Mouse (Mus musculus): ENCODE data around the gene Nudt19. TPM values are rescaled to one million over a fixed set of nuclear protein-coding genes. Genes with fewer than 3 reads are reported as not detected.

The Nudt19 gene
- total and polyA plus RNA-seq, 3 experiments = 30.1 to 122 (median 85.6) TPM

- H3K36me3 ChIP-seq (replicated peaks) = no peaks in the 10 kb centered on the region
- no peaks in the 10 kb centered on the region for H3K9me3 ChIP-seq (replicated peaks)
- no peaks in the 10 kb centered on the region for H3K4me1 ChIP-seq (ENCODE audit: insufficient read depth, low read depth, low read length)
- DNase-seq (ENCODE audit: low spot score) (no peak), ATAC-seq (ENCODE audit: extremely low read depth, insufficient number of reproducible peaks, low FRiP score, poor library complexity, severe bottlenecking) (no peak)
- 0 out of 2 replicates have a peak, but pooled peaks cover 7% of the 10 kb centered on the region for H3K27me3 ChIP-seq (ENCODE audit: insufficient read depth, low read length)
- H3K4me3 ChIP-seq (ENCODE audit: low read depth, low read length) = no peak overlapping the region
- TF ChIP-seq TAL1 (conservative IDR thresholded peaks at IDR 0.05; ENCODE audit: low read depth, low read length) (no peak), GATA1 (IDR thresholded peaks at IDR 0.05; ENCODE audit: borderline replicate concordance, low read length) (no peak), POLR2AphosphoS5 (IDR thresholded peaks at IDR 0.05; ENCODE audit: insufficient replicate concordance, low read depth, low read length) (no peak), CTCF (IDR thresholded peaks at IDR 0.05; ENCODE audit: low read depth, low read length) (no peak), GATA2 (IDR thresholded peaks at IDR 0.05; ENCODE audit: borderline replicate concordance, low read depth, low read length) (no peak)
Measured at GRCm38 (mm10) chr7:35530026-35530425, 26.1 kb downstream of the Nudt19 start.

DNA sequence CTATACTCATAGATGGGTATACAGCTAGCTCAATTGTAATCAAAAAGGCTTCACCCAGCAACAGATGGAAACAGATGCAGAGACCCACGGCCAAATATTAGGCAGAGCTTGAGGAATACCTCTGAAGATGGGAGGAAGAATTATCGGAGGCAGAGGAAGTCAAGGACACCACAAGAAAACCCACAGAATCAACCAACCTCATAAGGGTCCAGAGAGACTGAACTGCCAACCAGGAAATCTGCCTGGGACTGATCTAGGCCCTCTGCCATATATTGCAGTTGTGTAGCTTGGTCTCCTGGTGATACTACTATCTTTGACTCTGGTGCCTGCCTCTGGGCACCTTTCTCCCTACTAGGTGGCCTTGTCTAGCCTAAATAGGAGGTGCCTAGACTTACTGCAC, 29.3 kb downstream of the Nudt19 start:
- H3K4me1 ChIP-seq (ENCODE audit: insufficient read depth, low read depth, low read length) = no peaks in the 10 kb centered on the region
- H3K9me3 ChIP-seq (replicated peaks) = no peaks in the 10 kb centered on the region
- H3K27me3 ChIP-seq (ENCODE audit: insufficient read depth, low read length) = 0 out of 2 replicates have a peak, but pooled peaks cover 2% of the 10 kb centered on the region
- no peak for ATAC-seq (ENCODE audit: extremely low read depth, insufficient number of reproducible peaks, low FRiP score, poor library complexity, severe bottlenecking)
- H3K4me3 ChIP-seq (ENCODE audit: low read depth, low read length) = no peak overlapping the region
- no peak for TF ChIP-seq GATA1 (IDR thresholded peaks at IDR 0.05; ENCODE audit: borderline replicate concordance, low read length)
- TF ChIP-seq POLR2AphosphoS5 (IDR thresholded peaks at IDR 0.05; ENCODE audit: insufficient replicate concordance, low read depth, low read length) = no peak
- no peak for TF ChIP-seq CTCF (IDR thresholded peaks at IDR 0.05; ENCODE audit: low read depth, low read length)
- no peak for TF ChIP-seq TAL1 (conservative IDR thresholded peaks at IDR 0.05; ENCODE audit: low read depth, low read length)
- TF ChIP-seq GATA2 (IDR thresholded peaks at IDR 0.05; ENCODE audit: borderline replicate concordance, low read depth, low read length) = no peak
- no peak for DNase-seq (ENCODE audit: low spot score)
- no peaks in the 10 kb centered on the region for H3K36me3 ChIP-seq (replicated peaks)

DNA sequence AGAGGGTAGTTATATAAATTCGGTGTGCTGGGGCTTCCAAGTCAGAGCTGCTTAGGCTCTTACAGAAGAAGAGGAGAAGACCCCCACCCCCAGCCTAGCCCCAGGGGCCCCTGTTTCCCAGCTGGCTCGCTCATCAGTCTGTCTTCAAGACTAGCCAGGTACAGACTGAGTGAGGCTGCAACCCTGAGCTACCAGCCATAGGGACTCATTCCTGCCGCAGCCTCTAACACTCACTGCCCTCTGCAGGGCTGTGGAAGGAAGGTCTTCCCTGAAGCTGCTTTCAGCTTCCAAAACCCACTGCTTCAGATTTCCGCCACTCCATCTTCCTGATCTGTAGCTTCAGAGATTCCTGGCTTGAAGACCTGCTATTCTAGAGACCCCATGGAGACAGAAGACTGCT, 54.1 kb downstream of the Nudt19 start:
- ATAC-seq (ENCODE audit: extremely low read depth, insufficient number of reproducible peaks, low FRiP score, poor library complexity, severe bottlenecking) (no peak), DNase-seq (ENCODE audit: low spot score) (no peak)
- Histone ChIP-seq H3K27me3 (ENCODE audit: insufficient read depth, low read length) (peaks cover 6% of the 10 kb centered on the region; the same call in 1 of the 2 replicates), H3K9me3 (replicated peaks) (no peaks in the 10 kb centered on the region), H3K4me1 (ENCODE audit: insufficient read depth, low read depth, low read length) (no peaks in the 10 kb centered on the region), H3K36me3 (replicated peaks) (no peaks in the 10 kb centered on the region), H3K4me3 (ENCODE audit: low read depth, low read length) (no peak overlapping the region)
- TF ChIP-seq POLR2AphosphoS5 (IDR thresholded peaks at IDR 0.05; ENCODE audit: insufficient replicate concordance, low read depth, low read length) = no peak
- no peak for TF ChIP-seq TAL1 (conservative IDR thresholded peaks at IDR 0.05; ENCODE audit: low read depth, low read length)
- TF ChIP-seq CTCF (IDR thresholded peaks at IDR 0.05; ENCODE audit: low read depth, low read length) = no peak
- TF ChIP-seq GATA2 (IDR thresholded peaks at IDR 0.05; ENCODE audit: borderline replicate concordance, low read depth, low read length) = no peak
- TF ChIP-seq GATA1 (IDR thresholded peaks at IDR 0.05; ENCODE audit: borderline replicate concordance, low read length) = no peak

DNA sequence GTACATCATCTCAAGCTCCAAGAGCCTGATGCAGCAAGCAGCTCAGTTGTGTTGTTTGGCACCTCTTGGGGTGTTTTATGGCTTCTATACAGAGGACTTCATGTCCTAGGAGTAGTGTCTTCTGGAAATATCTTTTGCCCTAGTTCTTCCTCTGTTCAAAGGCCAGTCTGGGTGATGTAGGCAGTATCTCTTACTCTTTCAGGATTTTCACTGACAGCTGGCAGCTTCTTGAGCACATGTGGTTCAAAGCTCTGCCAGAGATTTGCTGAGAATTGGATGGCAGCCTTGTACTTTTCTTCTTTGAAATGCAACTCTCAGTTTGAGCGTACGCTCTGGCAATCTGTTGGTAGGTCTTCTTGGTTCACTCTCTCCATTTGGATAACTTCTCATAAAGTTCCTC, 58.6 kb downstream of the Nudt19 start:
- Histone ChIP-seq H3K4me3 (ENCODE audit: low read depth, low read length) (no peak overlapping the region), H3K4me1 (ENCODE audit: insufficient read depth, low read depth, low read length) (no peaks in the 10 kb centered on the region), H3K36me3 (replicated peaks) (no peaks in the 10 kb centered on the region), H3K9me3 (replicated peaks) (no peaks in the 10 kb centered on the region), H3K27me3 (ENCODE audit: insufficient read depth, low read length) (0 out of 2 replicates have a peak, but pooled peaks cover 4% of the 10 kb centered on the region)
- no peak for DNase-seq (ENCODE audit: low spot score)
- TF ChIP-seq TAL1 (conservative IDR thresholded peaks at IDR 0.05; ENCODE audit: low read depth, low read length) (no peak), GATA1 (IDR thresholded peaks at IDR 0.05; ENCODE audit: borderline replicate concordance, low read length) (no peak)
- no peak for ATAC-seq (ENCODE audit: extremely low read depth, insufficient number of reproducible peaks, low FRiP score, poor library complexity, severe bottlenecking)

Other genes starting within 250 kb of the Nudt19 start
- 20.7 and 27.1 TPM in 2 replicates for gene Gpatch1, start 237.9 kb downstream of the Nudt19 start, total RNA-seq (2014; fragmentation: Nextera tagmentation)
- gene Gpatch1, start 237.9 kb downstream of the Nudt19 start, total RNA-seq (2017) = 14.1 and 17.3 TPM in 2 replicates
- gene Gpatch1, start 237.9 kb downstream of the Nudt19 start, polyA plus RNA-seq (2012) = 13.4 and 14.3 TPM in 2 replicates
- gene Rhpn2, start 222.1 kb downstream of the Nudt19 start, total RNA-seq (2014; fragmentation: Nextera tagmentation) = 0.38 TPM in 1 of 2 replicates, not detected in the other
- gene Rhpn2, start 222.1 kb downstream of the Nudt19 start, total RNA-seq (2017) = 0.41 and 0.66 TPM in 2 replicates
- 0.04 and 0.05 TPM in 2 replicates for gene Rhpn2, start 222.1 kb downstream of the Nudt19 start, polyA plus RNA-seq (2012)
- 39.9 and 40.3 TPM in 2 replicates for gene Faap24, start 159.5 kb downstream of the Nudt19 start, total RNA-seq (2014; fragmentation: Nextera tagmentation)
- gene Faap24, start 159.5 kb downstream of the Nudt19 start, total RNA-seq (2017) = 21.3 and 23.2 TPM in 2 replicates
- gene Faap24, start 159.5 kb downstream of the Nudt19 start, polyA plus RNA-seq (2012) = 6.9 and 19.1 TPM in 2 replicates
- 9.9 and 10.8 TPM in 2 replicates for gene Cep89, start 159.3 kb downstream of the Nudt19 start, total RNA-seq (2014; fragmentation: Nextera tagmentation)
- 9.8 and 13.8 TPM in 2 replicates for gene Cep89, start 159.3 kb downstream of the Nudt19 start, total RNA-seq (2017)
- 12.1 and 15.3 TPM in 2 replicates for gene Cep89, start 159.3 kb downstream of the Nudt19 start, polyA plus RNA-seq (2012)
- gene Slc7a9, start 107.5 kb downstream of the Nudt19 start, total RNA-seq (2014; fragmentation: Nextera tagmentation) = not detected in 2 replicates
- gene Slc7a9, start 107.5 kb downstream of the Nudt19 start, total RNA-seq (2017) = 0.06 and 0.16 TPM in 2 replicates
- gene Slc7a9, start 107.5 kb downstream of the Nudt19 start, polyA plus RNA-seq (2012) = not detected in 2 replicates
- gene Tdrd12, start 18.6 kb downstream of the Nudt19 start, total RNA-seq (2014; fragmentation: Nextera tagmentation) = 0.23 TPM in 1 of 2 replicates, not detected in the other
- not detected in 2 replicates for gene Tdrd12, start 18.6 kb downstream of the Nudt19 start, total RNA-seq (2017)
- not detected in 2 replicates for gene Tdrd12, start 18.6 kb downstream of the Nudt19 start, polyA plus RNA-seq (2012)
- gene Rgs9bp, start 29.3 kb upstream of the Nudt19 start, total RNA-seq (2014; fragmentation: Nextera tagmentation) = 6.4 and 6.9 TPM in 2 replicates
- gene Rgs9bp, start 29.3 kb upstream of the Nudt19 start, total RNA-seq (2017) = 14.6 and 16.3 TPM in 2 replicates
- 0.54 and 0.59 TPM in 2 replicates for gene Rgs9bp, start 29.3 kb upstream of the Nudt19 start, polyA plus RNA-seq (2012)
- 130 and 163 TPM in 2 replicates for gene Ankrd27, start 29.9 kb upstream of the Nudt19 start, total RNA-seq (2014; fragmentation: Nextera tagmentation)
- 247 and 248 TPM in 2 replicates for gene Ankrd27, start 29.9 kb upstream of the Nudt19 start, total RNA-seq (2017)
- 165 and 202 TPM in 2 replicates for gene Ankrd27, start 29.9 kb upstream of the Nudt19 start, polyA plus RNA-seq (2012)
- 115 and 130 TPM in 2 replicates for gene Pdcd5, start 91.2 kb upstream of the Nudt19 start, total RNA-seq (2014; fragmentation: Nextera tagmentation)
- 118 and 119 TPM in 2 replicates for gene Pdcd5, start 91.2 kb upstream of the Nudt19 start, total RNA-seq (2017)
- gene Pdcd5, start 91.2 kb upstream of the Nudt19 start, polyA plus RNA-seq (2012) = 154 and 164 TPM in 2 replicates
- gene Dpy19l3, start 198.2 kb upstream of the Nudt19 start, total RNA-seq (2014; fragmentation: Nextera tagmentation) = 12.6 and 21.2 TPM in 2 replicates
- 10.9 and 25.1 TPM in 2 replicates for gene Dpy19l3, start 198.2 kb upstream of the Nudt19 start, total RNA-seq (2017)
- gene Dpy19l3, start 198.2 kb upstream of the Nudt19 start, polyA plus RNA-seq (2012) = 8.7 and 9.8 TPM in 2 replicates
- gene Zfp507, start 246.7 kb upstream of the Nudt19 start, total RNA-seq (2014; fragmentation: Nextera tagmentation) = 48.1 and 56.0 TPM in 2 replicates
- gene Zfp507, start 246.7 kb upstream of the Nudt19 start, total RNA-seq (2017) = 34.6 and 38.4 TPM in 2 replicates
- gene Zfp507, start 246.7 kb upstream of the Nudt19 start, polyA plus RNA-seq (2012) = 8.3 and 8.9 TPM in 2 replicates

Measured in G1E (cell line).